Mouse (Mus musculus): Measurements from ENCODE around the gene Nle1. TPM values are rescaled to one million over a fixed set of nuclear protein-coding genes. Genes with fewer than 3 reads are reported as not detected.
A peak's percentile ranks its signal among the peaks of the same experiment; 100 is the strongest.

Gene Nle1
- polyA plus RNA-seq, 1 experiment from 2014 or later = 20.7 TPM

- WGBS = 36% methylated on average over 2 of the region's 2 CpGs
- no peak for ATAC-seq (ENCODE audit: low FRiP score)
- no peak overlapping the region for H3K27ac ChIP-seq
Observed at GRCm38 (mm10) chr11:82863059-82863458, 45.2 kb downstream of the Nle1 start.

GRCm38 (mm10) chr11:82862638-82863037 lies 45.6 kb downstream of the Nle1 start:
- Histone ChIP-seq H3K9ac (no peak overlapping the region), H3K9me3 (ENCODE audit: control insufficient read depth, low read length) (no peaks in the 10 kb centered on the region), H3K4me3 (replicated peaks; ENCODE audit: low read length) (no peak overlapping the region), H3K27me3 (ENCODE audit: control insufficient read depth, insufficient read depth, low read length) (no peaks in the 10 kb centered on the region), H3K36me3 (replicated peaks; ENCODE audit: control insufficient read depth, insufficient read depth) (no peaks in the 10 kb centered on the region), H3K4me1 (replicated peaks; ENCODE audit: control insufficient read depth, insufficient read depth, low read length) (peaks cover 7% of the 10 kb centered on the region), H3K27ac (no peak overlapping the region), H3K4me2 (replicated peaks) (no peak overlapping the region)
- WGBS = 72% methylated on average over 9 of the region's 9 CpGs
- DNase-seq (ENCODE audit: low spot score) (no peak), ATAC-seq (ENCODE audit: low FRiP score) (no peak)

More at GRCm38 (mm10) chr11:82863059-82863458, 45.2 kb downstream of the Nle1 start:
- Histone ChIP-seq H3K4me3 (replicated peaks; ENCODE audit: low read length) (no peak overlapping the region), H3K4me1 (replicated peaks; ENCODE audit: control insufficient read depth, insufficient read depth, low read length) (peaks cover 7% of the 10 kb centered on the region), H3K4me2 (replicated peaks) (no peak overlapping the region), H3K36me3 (replicated peaks; ENCODE audit: control insufficient read depth, insufficient read depth) (no peaks in the 10 kb centered on the region), H3K27me3 (ENCODE audit: control insufficient read depth, insufficient read depth, low read length) (no peaks in the 10 kb centered on the region), H3K9ac (no peak overlapping the region), H3K9me3 (ENCODE audit: control insufficient read depth, low read length) (no peaks in the 10 kb centered on the region)
- DNase-seq (ENCODE audit: low spot score) = no peak

- Histone ChIP-seq H3K4me2 (replicated peaks) (no peak overlapping the region), H3K27me3 (ENCODE audit: control insufficient read depth, insufficient read depth, low read length) (no peaks in the 10 kb centered on the region), H3K4me3 (replicated peaks; ENCODE audit: low read length) (no peak overlapping the region), H3K27ac (no peak overlapping the region), H3K4me1 (replicated peaks; ENCODE audit: control insufficient read depth, insufficient read depth, low read length) (peaks cover 7% of the 10 kb centered on the region), H3K36me3 (replicated peaks; ENCODE audit: control insufficient read depth, insufficient read depth) (no peaks in the 10 kb centered on the region), H3K9me3 (ENCODE audit: control insufficient read depth, low read length) (no peaks in the 10 kb centered on the region), H3K9ac (no peak overlapping the region)
- DNase-seq (ENCODE audit: low spot score) = no peak
- ATAC-seq (ENCODE audit: low FRiP score) = no peak
- 73% methylated on average over 8 of the region's 8 CpGs for WGBS
Observed at GRCm38 (mm10) chr11:82861558-82861957, 46.7 kb downstream of the Nle1 start.

- H3K27me3 ChIP-seq (ENCODE audit: control insufficient read depth, insufficient read depth, low read length) = no peaks in the 10 kb centered on the region
- WGBS = 79% methylated on average over 6 of the region's 6 CpGs
- no peak for DNase-seq (ENCODE audit: low spot score)
- H3K4me1 ChIP-seq (replicated peaks; ENCODE audit: control insufficient read depth, insufficient read depth, low read length) = peaks cover 7% of the 10 kb centered on the region
- no peak for ATAC-seq (ENCODE audit: low FRiP score)
- no peak overlapping the region for H3K4me3 ChIP-seq (replicated peaks; ENCODE audit: low read length)
- H3K9ac ChIP-seq = no peak overlapping the region
- no peaks in the 10 kb centered on the region for H3K9me3 ChIP-seq (ENCODE audit: control insufficient read depth, low read length)
- H3K4me2 ChIP-seq (replicated peaks) = no peak overlapping the region
- H3K36me3 ChIP-seq (replicated peaks; ENCODE audit: control insufficient read depth, insufficient read depth) = no peaks in the 10 kb centered on the region
- H3K27ac ChIP-seq = no peak overlapping the region
Observed at GRCm38 (mm10) chr11:82860759-82861158, 47.5 kb downstream of the Nle1 start.

GRCm38 (mm10) chr11:82857307-82857848 lies 50.8 kb downstream of the Nle1 start:
- H3K27me3 ChIP-seq (ENCODE audit: control insufficient read depth, insufficient read depth, low read length) = no peaks in the 10 kb centered on the region
- ATAC-seq (ENCODE audit: low FRiP score) = no peak
- H3K27ac ChIP-seq = no peak overlapping the region
- DNase-seq (ENCODE audit: low spot score) = no peak
- no peaks in the 10 kb centered on the region for H3K9me3 ChIP-seq (ENCODE audit: control insufficient read depth, low read length)
- H3K4me3 ChIP-seq (replicated peaks; ENCODE audit: low read length) = no peak overlapping the region
- no peaks in the 10 kb centered on the region for H3K4me1 ChIP-seq (replicated peaks; ENCODE audit: control insufficient read depth, insufficient read depth, low read length)
- H3K4me2 ChIP-seq (replicated peaks) = no peak overlapping the region
- no peak overlapping the region for H3K9ac ChIP-seq
- no peaks in the 10 kb centered on the region for H3K36me3 ChIP-seq (replicated peaks; ENCODE audit: control insufficient read depth, insufficient read depth)
- WGBS = 69% methylated on average over 13 of the region's 13 CpGs

- WGBS = 57% methylated on average over 10 of the region's 10 CpGs
- ATAC-seq (ENCODE audit: low FRiP score) = peak; percentile 37; the same call in 1 of the 2 replicates
Observed at GRCm38 (mm10) chr11:82856032-82856431, 52.2 kb downstream of the Nle1 start.

GRCm38 (mm10) chr11:82855327-82855973 lies 52.8 kb downstream of the Nle1 start:
- Histone ChIP-seq H3K4me3 (replicated peaks; ENCODE audit: low read length) (no peak overlapping the region), H3K27me3 (ENCODE audit: control insufficient read depth, insufficient read depth, low read length) (no peaks in the 10 kb centered on the region), H3K9me3 (ENCODE audit: control insufficient read depth, low read length) (no peaks in the 10 kb centered on the region), H3K27ac (no peak overlapping the region), H3K36me3 (replicated peaks; ENCODE audit: control insufficient read depth, insufficient read depth) (no peaks in the 10 kb centered on the region), H3K4me2 (replicated peaks) (no peak overlapping the region), H3K9ac (no peak overlapping the region), H3K4me1 (replicated peaks; ENCODE audit: control insufficient read depth, insufficient read depth, low read length) (peaks cover under 1% of the 10 kb centered on the region; the same call in 1 of the 2 replicates)
- ATAC-seq (ENCODE audit: low FRiP score) = no peak
- DNase-seq (ENCODE audit: low spot score) = no peak
- 74% methylated on average over 9 of the region's 9 CpGs for WGBS

More at GRCm38 (mm10) chr11:82856032-82856431, 52.2 kb downstream of the Nle1 start:
- Histone ChIP-seq H3K4me1 (replicated peaks; ENCODE audit: control insufficient read depth, insufficient read depth, low read length) (no peaks in the 10 kb centered on the region), H3K27me3 (ENCODE audit: control insufficient read depth, insufficient read depth, low read length) (no peaks in the 10 kb centered on the region), H3K4me2 (replicated peaks) (no peak overlapping the region), H3K36me3 (replicated peaks; ENCODE audit: control insufficient read depth, insufficient read depth) (no peaks in the 10 kb centered on the region), H3K27ac (no peak overlapping the region), H3K9ac (no peak overlapping the region), H3K9me3 (ENCODE audit: control insufficient read depth, low read length) (no peaks in the 10 kb centered on the region), H3K4me3 (replicated peaks; ENCODE audit: low read length) (no peak overlapping the region)
- DNase-seq (ENCODE audit: low spot score) = no peak

GRCm38 (mm10) chr11:82854111-82854510 lies 54.1 kb downstream of the Nle1 start:
- no peaks in the 10 kb centered on the region for H3K36me3 ChIP-seq (replicated peaks; ENCODE audit: control insufficient read depth, insufficient read depth)
- H3K4me3 ChIP-seq (replicated peaks; ENCODE audit: low read length) = no peak overlapping the region
- no peak for ATAC-seq (ENCODE audit: low FRiP score)
- no peak overlapping the region for H3K27ac ChIP-seq
- peaks cover 6% of the 10 kb centered on the region for H3K4me1 ChIP-seq (replicated peaks; ENCODE audit: control insufficient read depth, insufficient read depth, low read length)
- no peaks in the 10 kb centered on the region for H3K9me3 ChIP-seq (ENCODE audit: control insufficient read depth, low read length)
- no peak overlapping the region for H3K4me2 ChIP-seq (replicated peaks)
- DNase-seq (ENCODE audit: low spot score) = no peak
- 90% methylated on average over 6 of the region's 6 CpGs for WGBS
- H3K27me3 ChIP-seq (ENCODE audit: control insufficient read depth, insufficient read depth, low read length) = no peaks in the 10 kb centered on the region
- no peak overlapping the region for H3K9ac ChIP-seq

GRCm38 (mm10) chr11:82852958-82853357 lies 55.3 kb downstream of the Nle1 start:
- no peaks in the 10 kb centered on the region for H3K36me3 ChIP-seq (replicated peaks; ENCODE audit: control insufficient read depth, insufficient read depth)
- H3K9me3 ChIP-seq (ENCODE audit: control insufficient read depth, low read length) = no peaks in the 10 kb centered on the region
- peaks cover 6% of the 10 kb centered on the region for H3K4me1 ChIP-seq (replicated peaks; ENCODE audit: control insufficient read depth, insufficient read depth, low read length)
- no peak overlapping the region for H3K9ac ChIP-seq
- ATAC-seq (ENCODE audit: low FRiP score) = no peak
- no peaks in the 10 kb centered on the region for H3K27me3 ChIP-seq (ENCODE audit: control insufficient read depth, insufficient read depth, low read length)
- 92% methylated on average over 7 of the region's 7 CpGs for WGBS
- DNase-seq (ENCODE audit: low spot score) = no peak
- no peak overlapping the region for H3K4me2 ChIP-seq (replicated peaks)
- no peak overlapping the region for H3K4me3 ChIP-seq (replicated peaks; ENCODE audit: low read length)
- no peak overlapping the region for H3K27ac ChIP-seq

Data from hindbrain, embryonic 14.5 days (tissue).